Mouse (Mus musculus): Measurements from ENCODE around the gene Ppp2r5c. TPM values are rescaled to one million over a fixed set of nuclear protein-coding genes. Genes with fewer than 3 reads are reported as not detected.

Gene Ppp2r5c
- polyA plus RNA-seq, 1 experiment from 2014 or later = 140 TPM

DNA sequence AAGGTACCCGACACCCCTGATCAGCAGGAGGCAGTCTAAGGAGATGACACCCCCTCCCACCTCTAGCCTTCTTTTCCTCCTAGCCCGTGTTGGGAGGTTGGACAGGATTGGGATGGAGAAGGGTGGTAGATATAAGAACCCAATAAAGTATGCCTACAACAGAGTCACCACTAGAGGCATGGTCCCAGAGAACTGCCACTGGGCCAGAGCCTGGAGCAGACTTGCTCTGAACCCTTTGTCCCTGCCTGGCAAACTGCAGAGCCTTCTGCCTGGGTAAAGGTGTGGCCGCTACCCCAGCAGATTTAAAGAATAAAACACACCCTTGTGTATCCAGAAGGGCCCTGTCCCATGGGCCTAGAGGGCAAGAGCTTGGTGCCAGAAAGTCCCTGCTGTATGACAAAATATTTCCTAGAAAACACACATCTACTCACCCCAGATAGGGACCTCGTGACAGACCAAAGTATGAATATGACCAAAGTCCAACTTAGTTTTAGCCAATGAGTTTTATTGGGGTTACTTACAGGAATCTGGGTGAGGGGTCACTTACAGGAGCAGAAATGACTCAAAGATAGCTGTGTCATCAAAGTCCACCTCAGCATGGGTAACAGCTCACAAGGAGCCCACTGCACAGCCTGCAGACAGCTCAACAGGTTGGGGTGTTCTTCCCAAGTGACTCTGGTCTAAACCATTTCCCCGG, 22.8 kb upstream of the Ppp2r5c start:
- no peaks in the 10 kb centered on the region for H3K4me1 ChIP-seq (replicated peaks)
- H3K4me2 ChIP-seq = no peak overlapping the region
- H3K9me3 ChIP-seq = no peaks in the 10 kb centered on the region
- H3K27me3 ChIP-seq = no peaks in the 10 kb centered on the region
- no peak for ATAC-seq (ENCODE audit: low read depth)
- H3K9ac ChIP-seq = no peak overlapping the region
- no peaks in the 10 kb centered on the region for H3K36me3 ChIP-seq
- WGBS = 87% methylated on average over 5 of the region's 5 CpGs
- no peak overlapping the region for H3K4me3 ChIP-seq
- H3K27ac ChIP-seq (replicated peaks) = no peak overlapping the region

DNA sequence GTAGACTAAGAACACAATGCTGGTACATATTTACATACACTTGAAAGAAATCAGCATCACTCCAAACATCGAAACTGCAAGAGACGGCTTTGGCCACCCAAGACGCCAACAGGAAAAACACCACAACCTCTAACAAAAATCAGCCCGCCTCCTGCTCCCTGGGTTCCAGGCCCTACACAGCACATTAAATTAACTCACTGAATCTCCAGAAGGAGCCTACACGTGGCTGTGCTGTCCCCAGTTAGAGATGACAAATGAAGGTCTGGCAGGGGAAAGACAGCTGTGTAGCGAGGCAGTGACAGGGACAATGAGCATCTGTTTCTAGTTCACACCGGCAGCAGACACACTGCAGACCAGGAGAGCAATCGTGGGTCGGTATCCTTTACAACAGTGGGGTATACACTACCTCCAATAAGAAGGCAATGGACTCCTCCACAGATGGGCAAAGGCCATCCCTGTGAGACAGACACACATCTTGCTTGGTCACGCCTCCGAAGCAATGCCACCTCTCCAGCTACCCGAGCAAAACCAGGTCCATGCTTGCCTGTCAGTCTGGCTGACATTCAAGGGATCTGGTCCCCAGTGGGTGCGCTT, 20.4 kb upstream of the Ppp2r5c start:
- no peak for ATAC-seq (ENCODE audit: low read depth)
- Histone ChIP-seq H3K36me3 (no peaks in the 10 kb centered on the region), H3K27me3 (no peaks in the 10 kb centered on the region), H3K27ac (replicated peaks) (no peak overlapping the region), H3K9ac (no peak overlapping the region), H3K4me3 (no peak overlapping the region), H3K4me1 (replicated peaks) (no peaks in the 10 kb centered on the region), H3K9me3 (no peaks in the 10 kb centered on the region), H3K4me2 (no peak overlapping the region)
- 70% methylated on average over 13 of the region's 13 CpGs for WGBS

DNA sequence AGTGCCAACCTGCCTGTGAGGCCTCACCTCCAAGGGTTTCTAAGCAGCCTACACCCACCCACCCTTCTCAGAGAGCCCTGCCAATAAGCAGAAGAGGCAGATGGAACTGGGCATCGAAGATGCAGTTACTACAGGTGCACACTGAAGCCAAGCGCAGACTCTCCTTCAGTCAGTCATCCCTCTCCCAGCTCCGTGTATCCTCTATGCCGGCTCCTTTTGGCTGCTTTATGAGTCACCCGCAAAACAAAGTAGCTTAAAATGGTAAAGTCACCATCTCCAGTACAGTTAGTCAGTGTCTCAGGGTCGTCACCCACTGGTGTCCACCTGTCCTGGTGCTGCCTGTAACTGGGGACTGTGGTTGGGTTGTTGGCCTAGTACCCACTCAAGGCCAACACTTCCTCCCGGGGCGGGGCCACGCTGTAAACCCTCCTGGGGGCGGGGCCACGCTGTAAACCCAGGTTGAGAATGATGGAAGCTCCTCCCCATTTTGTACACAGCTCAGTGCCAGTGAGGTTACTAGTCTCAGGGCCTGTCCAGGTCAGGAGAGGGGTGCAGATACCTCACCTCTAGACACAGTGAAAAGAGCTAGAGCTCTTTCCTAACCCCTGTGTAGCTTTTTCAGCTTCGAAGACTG, 17.5 kb upstream of the Ppp2r5c start:
- Histone ChIP-seq H3K4me1 (replicated peaks) (no peaks in the 10 kb centered on the region), H3K27ac (replicated peaks) (no peak overlapping the region), H3K9ac (no peak overlapping the region), H3K36me3 (no peaks in the 10 kb centered on the region), H3K9me3 (no peaks in the 10 kb centered on the region), H3K4me2 (no peak overlapping the region), H3K4me3 (no peak overlapping the region), H3K27me3 (no peaks in the 10 kb centered on the region)
- no peak for ATAC-seq (ENCODE audit: low read depth)
- 65% methylated on average over 12 of the region's 12 CpGs for WGBS

DNA sequence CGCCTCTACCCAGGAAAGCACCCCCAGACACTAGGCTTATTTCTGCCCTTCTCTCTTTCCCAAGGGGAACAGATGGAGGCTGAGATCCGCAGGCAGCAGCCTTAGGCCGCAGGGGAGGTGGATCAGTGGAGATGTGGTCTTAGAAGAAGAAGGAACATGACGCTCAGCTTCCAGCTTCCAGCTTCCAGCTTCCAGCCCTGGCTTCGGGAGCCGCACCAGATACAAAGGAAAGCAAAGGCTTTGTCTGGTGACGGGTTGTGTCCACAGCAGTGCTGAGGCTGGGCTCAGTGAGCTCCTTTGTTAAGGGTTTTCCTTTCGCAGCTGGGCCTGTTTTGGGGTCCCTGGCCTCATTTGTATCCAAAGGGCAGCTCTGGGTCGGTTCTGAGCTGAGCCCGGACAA, 16.9 kb upstream of the Ppp2r5c start:
- Histone ChIP-seq H3K9me3 (no peaks in the 10 kb centered on the region), H3K4me1 (replicated peaks) (no peaks in the 10 kb centered on the region), H3K27me3 (no peaks in the 10 kb centered on the region), H3K4me2 (no peak overlapping the region), H3K9ac (no peak overlapping the region), H3K4me3 (no peak overlapping the region), H3K27ac (replicated peaks) (no peak overlapping the region), H3K36me3 (no peaks in the 10 kb centered on the region)
- no peak for ATAC-seq (ENCODE audit: low read depth)
- 58% methylated on average over 10 of the region's 10 CpGs for WGBS

DNA sequence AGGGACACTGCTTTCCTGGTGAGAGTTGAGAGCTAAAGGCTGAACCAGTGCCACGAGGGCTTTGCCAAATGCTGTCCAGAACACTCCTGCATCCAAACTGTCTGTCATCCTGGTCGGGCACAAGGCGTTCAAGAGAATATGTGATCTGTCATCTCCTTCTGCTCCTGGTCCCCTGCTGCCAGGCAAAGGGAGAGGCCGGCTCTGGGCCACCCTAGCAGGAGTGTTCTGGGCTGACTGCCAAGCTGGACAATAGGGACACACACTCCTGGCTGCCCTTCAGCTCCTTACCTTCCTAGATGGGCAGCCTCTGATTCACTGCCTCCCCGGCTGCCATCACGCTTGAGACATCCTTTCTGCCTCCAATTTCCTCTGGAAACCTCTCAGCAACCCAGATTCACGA, 15.1 kb upstream of the Ppp2r5c start:
- no peaks in the 10 kb centered on the region for H3K27me3 ChIP-seq
- H3K27ac ChIP-seq (replicated peaks) = no peak overlapping the region
- no peak overlapping the region for H3K4me2 ChIP-seq
- no peaks in the 10 kb centered on the region for H3K9me3 ChIP-seq
- no peak for ATAC-seq (ENCODE audit: low read depth)
- no peaks in the 10 kb centered on the region for H3K36me3 ChIP-seq
- 56% methylated on average over 7 of the region's 7 CpGs for WGBS
- H3K4me1 ChIP-seq (replicated peaks) = no peaks in the 10 kb centered on the region
- no peak overlapping the region for H3K4me3 ChIP-seq
- no peak overlapping the region for H3K9ac ChIP-seq

DNA sequence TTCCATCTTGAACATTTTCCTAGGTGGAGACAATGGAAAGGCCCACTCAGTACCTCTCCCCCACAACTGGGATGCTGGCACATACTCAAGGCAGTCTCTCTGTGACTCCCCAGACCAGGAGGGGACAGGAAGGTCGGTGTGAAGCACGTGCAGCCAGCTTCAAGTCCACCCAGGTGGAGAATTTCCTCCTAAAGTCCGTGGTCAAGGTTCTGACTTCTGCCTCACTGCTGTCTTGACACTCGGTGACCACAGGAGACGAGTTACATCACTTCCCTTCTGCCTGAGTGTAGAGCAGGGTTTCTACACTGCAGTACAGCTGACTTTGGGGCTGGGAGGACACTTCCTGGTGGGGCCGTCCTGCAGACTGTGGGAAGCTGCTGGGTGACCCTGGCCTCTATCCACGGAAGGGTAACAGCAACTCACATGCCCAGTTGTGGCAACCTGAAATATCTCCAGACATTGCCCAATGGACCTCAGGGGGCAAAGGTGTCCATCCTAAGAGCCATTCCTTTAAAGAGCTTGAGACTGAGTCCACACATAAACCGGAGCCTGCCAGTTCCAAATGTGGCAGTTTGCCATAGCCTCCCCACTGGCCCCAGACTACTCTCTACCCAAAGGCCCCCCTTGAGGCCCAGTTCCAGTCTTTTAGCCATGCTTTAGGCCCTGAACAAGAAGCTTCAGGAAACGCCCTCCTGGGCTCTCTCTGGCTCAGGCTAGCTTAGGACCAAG, 10.1 kb upstream of the Ppp2r5c start:
- Histone ChIP-seq H3K27me3 (no peaks in the 10 kb centered on the region), H3K9me3 (peaks cover 7% of the 10 kb centered on the region; the same call in 1 of the 2 replicates), H3K27ac (replicated peaks) (no peak overlapping the region), H3K4me1 (replicated peaks) (no peaks in the 10 kb centered on the region), H3K36me3 (no peaks in the 10 kb centered on the region), H3K4me2 (no peak overlapping the region), H3K4me3 (no peak overlapping the region), H3K9ac (no peak overlapping the region)
- ATAC-seq (ENCODE audit: low read depth) = no peak
- WGBS = 74% methylated on average over 9 of the region's 9 CpGs

DNA sequence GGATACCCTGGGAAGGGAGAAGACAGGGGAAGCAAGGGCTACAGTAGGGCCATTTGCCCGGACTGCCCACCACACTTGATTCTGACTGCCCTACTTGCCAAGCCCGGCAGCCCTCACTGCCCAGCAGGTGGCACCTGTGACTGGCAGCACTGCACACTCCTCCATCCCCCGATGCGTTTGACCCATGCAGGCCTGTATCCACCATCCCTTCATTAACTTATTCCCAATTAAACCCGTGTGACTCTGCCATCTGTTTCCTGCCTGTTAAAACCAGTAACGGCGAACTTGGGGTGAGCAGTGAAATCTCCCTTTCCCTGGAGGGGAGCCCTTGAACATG, 9.6 kb upstream of the Ppp2r5c start:
- H3K36me3 ChIP-seq = no peaks in the 10 kb centered on the region
- peaks cover 7% of the 10 kb centered on the region; the same call in 1 of the 2 replicates for H3K9me3 ChIP-seq
- H3K9ac ChIP-seq = no peak overlapping the region
- no peak overlapping the region for H3K27ac ChIP-seq (replicated peaks)
- H3K4me3 ChIP-seq = no peak overlapping the region
- no peaks in the 10 kb centered on the region for H3K27me3 ChIP-seq
- 64% methylated on average over 7 of the region's 7 CpGs for WGBS
- ATAC-seq (ENCODE audit: low read depth) = no peak
- no peak overlapping the region for H3K4me2 ChIP-seq
- H3K4me1 ChIP-seq (replicated peaks) = no peaks in the 10 kb centered on the region

DNA sequence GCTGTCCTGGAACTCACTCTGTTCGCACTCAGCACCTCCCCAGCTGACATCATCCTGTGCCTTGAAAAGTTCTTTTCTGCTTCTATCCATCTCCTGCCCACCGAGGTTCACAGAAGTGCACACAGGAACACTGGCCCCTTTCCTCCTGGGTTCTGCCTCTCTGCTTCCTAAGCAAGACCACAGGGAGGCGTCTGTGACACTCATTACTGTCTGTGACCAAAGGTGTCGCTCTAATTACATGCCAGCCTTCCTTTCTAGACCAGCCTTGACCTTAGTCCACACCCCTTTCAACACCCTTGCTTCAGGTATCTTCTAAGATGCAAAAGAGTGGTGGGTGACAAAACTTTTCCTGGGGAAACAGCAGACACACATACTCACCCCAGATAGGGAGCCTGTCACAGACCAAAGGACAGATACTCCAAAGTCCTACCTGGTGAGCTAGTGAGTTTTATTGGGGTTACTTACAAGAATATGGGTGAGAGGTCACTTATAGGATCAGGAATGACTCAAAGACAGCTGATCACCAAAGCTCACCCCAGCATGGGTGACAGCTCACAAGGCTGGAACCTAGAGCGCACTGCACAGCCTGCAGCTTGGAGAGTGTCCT, 8.4 kb upstream of the Ppp2r5c start:
- H3K36me3 ChIP-seq = no peaks in the 10 kb centered on the region
- no peak overlapping the region for H3K27ac ChIP-seq (replicated peaks)
- no peak overlapping the region for H3K4me3 ChIP-seq
- WGBS = 45% methylated on average over 5 of the region's 5 CpGs
- no peak overlapping the region for H3K9ac ChIP-seq
- H3K4me1 ChIP-seq (replicated peaks) = no peaks in the 10 kb centered on the region
- H3K4me2 ChIP-seq = no peak overlapping the region
- H3K9me3 ChIP-seq = peaks cover 7% of the 10 kb centered on the region; the same call in 1 of the 2 replicates
- H3K27me3 ChIP-seq = 0 out of 2 replicates have a peak, but pooled peaks cover 6% of the 10 kb centered on the region
- no peak for ATAC-seq (ENCODE audit: low read depth)

DNA sequence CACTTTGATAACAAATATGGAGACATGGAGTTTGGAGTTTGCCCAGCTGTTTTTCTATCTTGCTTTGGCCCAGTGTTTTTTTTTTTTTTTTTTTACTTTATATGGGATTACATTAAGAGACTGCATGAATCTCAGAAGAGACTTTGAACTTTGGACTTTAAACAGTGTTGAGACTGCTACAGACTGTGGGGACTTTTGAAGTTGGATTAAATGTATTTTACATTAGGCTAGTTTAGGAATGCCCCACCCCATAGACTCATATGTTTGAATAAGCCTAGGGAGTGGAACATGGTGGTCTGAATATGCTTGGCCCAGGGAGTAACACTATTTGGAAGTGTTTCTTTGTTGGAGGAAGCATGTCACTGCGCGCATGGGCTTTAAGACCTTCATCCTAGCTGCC, 4.7 kb upstream of the Ppp2r5c start:
- no peak overlapping the region for H3K4me3 ChIP-seq
- WGBS = 88% methylated on average over 2 of the region's 2 CpGs
- no peak for ATAC-seq (ENCODE audit: low read depth)

DNA sequence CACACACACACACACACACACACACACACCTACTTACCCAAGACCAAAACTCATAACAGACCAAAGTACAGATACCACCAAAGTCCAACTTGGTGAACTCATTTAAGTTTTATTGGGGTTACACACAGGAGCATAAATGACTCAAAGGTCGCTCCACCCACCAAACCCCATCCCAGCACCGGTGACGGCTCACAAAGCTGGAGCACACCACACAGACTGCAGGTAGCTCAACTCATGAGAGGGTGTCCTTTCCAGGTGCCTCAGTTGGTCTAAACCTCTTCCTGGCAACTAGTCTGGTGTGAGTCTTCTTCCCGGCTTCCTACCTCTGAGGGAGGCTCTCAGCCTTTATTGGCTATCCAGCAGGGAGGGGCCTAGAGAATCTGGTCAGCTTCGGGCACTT, 2.4 kb upstream of the Ppp2r5c start:
- Histone ChIP-seq H3K27me3 (peaks cover 19% of the 10 kb centered on the region; the same call in 1 of the 2 replicates), H3K9ac (no peak overlapping the region), H3K4me1 (replicated peaks) (peaks cover 22% of the 10 kb centered on the region), H3K27ac (replicated peaks) (no peak overlapping the region), H3K4me3 (no peak overlapping the region), H3K9me3 (peaks cover 7% of the 10 kb centered on the region; the same call in 1 of the 2 replicates), H3K36me3 (peaks cover 2% of the 10 kb centered on the region; the same call in 1 of the 2 replicates), H3K4me2 (no peak overlapping the region)
- ATAC-seq (ENCODE audit: low read depth) = no peak
- WGBS = 66% methylated on average over 5 of the region's 5 CpGs

More for the DNA sequence above, 4.7 kb upstream of the Ppp2r5c start:
- Histone ChIP-seq H3K4me2 (no peak overlapping the region), H3K27me3 (peaks cover 19% of the 10 kb centered on the region; the same call in 1 of the 2 replicates), H3K36me3 (no peaks in the 10 kb centered on the region), H3K27ac (replicated peaks) (no peak overlapping the region), H3K9ac (no peak overlapping the region), H3K4me1 (replicated peaks) (peaks cover 6% of the 10 kb centered on the region), H3K9me3 (peaks cover 7% of the 10 kb centered on the region; the same call in 1 of the 2 replicates)

DNA sequence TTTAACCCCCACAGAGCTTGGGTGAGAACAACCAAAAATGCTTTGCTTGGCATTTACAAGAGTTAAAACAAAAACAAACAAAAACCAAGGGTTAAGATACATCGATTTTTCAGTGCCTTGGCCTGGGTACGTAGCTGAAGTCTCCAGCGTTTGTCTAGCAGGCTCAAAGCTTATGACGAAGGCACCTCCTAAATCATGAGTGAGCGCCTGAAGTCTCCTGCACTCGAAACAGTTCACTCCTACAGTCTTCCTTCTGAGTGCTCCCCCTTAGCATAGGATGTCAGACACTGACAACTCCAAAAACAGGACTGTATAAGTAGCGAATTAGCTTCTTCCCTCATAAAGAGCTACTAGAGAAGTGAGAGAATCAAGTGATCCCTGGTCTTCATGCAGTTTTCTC, 1.1 kb upstream of the Ppp2r5c start:
- 40% methylated on average over 7 of the region's 7 CpGs for WGBS
- peak overlapping the region; percentile 97 for H3K27ac ChIP-seq (replicated peaks)
- H3K4me1 ChIP-seq (replicated peaks) = peaks cover 22% of the 10 kb centered on the region
- H3K9ac ChIP-seq = peak overlapping the region; percentile 63
- peak overlapping the region; percentile 91 for H3K4me3 ChIP-seq
- peaks cover 19% of the 10 kb centered on the region; the same call in 1 of the 2 replicates for H3K27me3 ChIP-seq
- ATAC-seq (ENCODE audit: low read depth) = no peak
- peak overlapping the region; percentile 76 for H3K4me2 ChIP-seq
- H3K36me3 ChIP-seq = peaks cover 6% of the 10 kb centered on the region
- peaks cover 3% of the 10 kb centered on the region; the same call in 1 of the 2 replicates for H3K9me3 ChIP-seq
